Mouse (Mus musculus): ENCODE measurements around the gene Armc12. TPM values are rescaled to one million over a fixed set of nuclear protein-coding genes. Genes with fewer than 3 reads are reported as not detected.

The Armc12 gene
- polyA plus RNA-seq (2016; fragmentation: Nextera tagmentation; extraction: Ambion mirVana), result not detected in 2 replicates

GRCm38 (mm10) chr17:28530506-28530905 is at the start of gene Armc12:
Gene Armc12 (plus strand): TSS chr17:28530806.
- ATAC-seq, result no peak
- 72% methylated on average over 6 of the region's 6 CpGs for WGBS (ENCODE audit: insufficient replicate concordance)
- no peak within 1 kb of the TSS for H3K27ac ChIP-seq

DNA sequence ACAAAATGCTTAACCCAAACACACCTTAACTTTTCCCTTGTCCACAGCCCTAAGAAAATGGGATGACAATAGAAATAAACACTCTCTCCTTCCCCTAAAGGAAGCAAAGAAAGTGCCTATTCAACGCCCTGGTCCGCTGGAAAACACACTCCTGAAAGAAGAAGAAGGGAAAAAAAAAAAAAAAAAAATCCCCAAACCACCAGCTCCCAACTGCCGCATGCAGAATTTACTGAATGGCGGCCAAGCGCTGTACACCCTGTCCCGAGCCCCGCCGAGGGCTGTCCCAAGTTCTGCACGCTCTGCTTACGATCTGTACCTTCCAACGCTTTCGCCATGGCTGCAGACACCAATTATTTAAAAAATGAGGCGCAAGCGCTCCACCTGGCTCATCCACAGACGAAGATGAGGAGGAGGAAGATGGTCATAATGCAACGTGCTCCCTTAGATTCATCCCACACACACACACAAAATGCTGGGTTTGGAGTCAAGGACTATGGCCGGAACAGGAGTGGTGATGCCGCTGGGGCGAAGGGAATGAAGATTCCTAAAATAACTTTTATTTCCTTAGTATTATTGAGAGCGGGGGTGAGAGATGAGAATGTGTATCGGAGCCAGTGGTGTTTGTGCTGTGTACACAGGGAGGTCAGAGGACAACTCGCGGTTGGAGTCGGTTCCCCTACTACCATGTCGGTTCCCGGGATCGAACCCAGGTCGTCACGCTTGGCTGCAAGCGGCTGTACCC is 45.7 kb upstream of the Armc12 start:
- H3K4me2 ChIP-seq, result peak overlapping the region; percentile 96
- peak overlapping the region; percentile 84 for H3K9ac ChIP-seq
- peaks cover 5% of the 10 kb centered on the region for H3K36me3 ChIP-seq
- H3K9me3 ChIP-seq (replicated peaks), result no peaks in the 10 kb centered on the region
- 7% methylated on average over 30 of the region's 30 CpGs for WGBS (ENCODE audit: insufficient replicate concordance)
- peak overlapping the region; percentile 82 for H3K4me3 ChIP-seq
- peaks cover 23% of the 10 kb centered on the region for H3K4me1 ChIP-seq
- no peaks in the 10 kb centered on the region for H3K27me3 ChIP-seq (replicated peaks)
- ATAC-seq, result no peak
- H3K27ac ChIP-seq, result peak overlapping the region; percentile 84; the same call in 1 of the 2 replicates

More at GRCm38 (mm10) chr17:28530506-28530905, at the start of gene Armc12:
- peaks cover 16% of the 10 kb centered on the region for H3K4me1 ChIP-seq
- H3K9ac ChIP-seq, result no peak within 1 kb of the TSS
- H3K4me3 ChIP-seq, result no peak within 1 kb of the TSS
- no peak within 1 kb of the TSS for H3K4me2 ChIP-seq
- H3K27me3 ChIP-seq (replicated peaks), result peaks cover 21% of the 10 kb centered on the region
- H3K9me3 ChIP-seq (replicated peaks), result no peaks in the 10 kb centered on the region
- no peaks in the 10 kb centered on the region for H3K36me3 ChIP-seq

DNA sequence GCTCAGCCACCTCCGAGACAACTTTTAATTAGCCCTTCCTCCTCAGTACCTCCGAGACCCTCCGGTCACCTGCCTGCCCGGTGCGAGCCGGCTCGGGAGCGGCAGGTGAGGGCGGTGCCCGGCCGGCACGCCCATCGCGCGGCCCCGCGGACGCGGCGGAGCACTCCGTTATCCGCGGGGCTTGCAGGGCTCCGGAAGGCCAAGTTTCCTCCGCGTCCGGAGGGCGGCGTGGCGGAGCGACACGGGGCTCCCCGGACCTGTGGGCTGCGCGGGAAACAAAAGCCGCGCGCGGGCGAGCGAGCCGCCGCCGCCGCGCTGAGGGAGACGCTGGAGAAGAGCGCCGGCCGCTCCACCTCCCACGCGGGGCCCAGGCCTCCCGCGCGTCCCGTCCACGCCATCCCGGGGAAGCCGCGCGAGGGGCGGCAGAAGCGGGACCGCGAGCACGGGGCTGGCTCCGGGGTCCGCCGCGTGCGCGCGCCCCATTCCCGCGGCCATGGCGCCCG is 45.1 kb upstream of the Armc12 start:
- Histone ChIP-seq H3K4me1 (peaks cover 23% of the 10 kb centered on the region), H3K4me2 (peak overlapping the region; percentile 96), H3K9ac (peak overlapping the region; percentile 84), H3K27ac (peak overlapping the region; percentile 84), H3K36me3 (peaks cover 4% of the 10 kb centered on the region), H3K9me3 (replicated peaks) (no peaks in the 10 kb centered on the region), H3K4me3 (peak overlapping the region; percentile 82), H3K27me3 (replicated peaks) (no peaks in the 10 kb centered on the region)
- WGBS (ENCODE audit: insufficient replicate concordance), result 1% methylated on average over 23 of the region's 77 CpGs
- ATAC-seq, result peak; percentile 2; the same call in 1 of the 2 replicates

DNA sequence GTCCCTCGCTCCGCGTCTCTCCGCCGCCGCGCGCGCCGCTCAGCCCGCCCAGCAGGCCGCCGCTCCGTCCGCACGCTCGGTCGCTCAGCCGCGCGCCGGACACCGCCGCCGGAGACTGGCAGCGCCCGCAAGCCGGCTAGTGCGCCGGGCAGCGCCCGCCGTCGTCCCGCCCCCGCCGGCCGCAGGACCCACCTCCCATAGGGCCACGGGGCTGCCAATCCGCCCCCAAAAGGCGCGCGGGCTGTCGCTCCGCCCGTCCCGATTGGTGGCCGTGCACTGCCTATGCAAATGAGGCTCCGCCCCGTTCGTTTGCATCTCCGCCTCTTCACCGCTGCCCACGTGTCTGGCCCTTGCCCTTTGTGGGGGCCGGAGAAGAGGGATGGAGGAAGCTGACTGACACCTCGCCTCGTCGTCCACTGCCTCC is 44.6 kb upstream of the Armc12 start:
- peaks cover 23% of the 10 kb centered on the region for H3K4me1 ChIP-seq
- no peaks in the 10 kb centered on the region for H3K9me3 ChIP-seq (replicated peaks)
- peak overlapping the region; percentile 84 for H3K27ac ChIP-seq
- peak; percentile 99 for ATAC-seq
- H3K4me2 ChIP-seq, result peak overlapping the region; percentile 96
- peak overlapping the region; percentile 84 for H3K9ac ChIP-seq
- no peaks in the 10 kb centered on the region for H3K27me3 ChIP-seq (replicated peaks)
- whole genome bisulfite sequencing (ENCODE audit: insufficient replicate concordance), result 0% methylated on average over 40 of the region's 58 CpGs
- H3K4me3 ChIP-seq, result peak overlapping the region; percentile 82
- no peaks in the 10 kb centered on the region for H3K36me3 ChIP-seq

- ATAC-seq, result no peak
- H3K4me3 ChIP-seq, result no peak overlapping the region; the same call in 1 of the 2 replicates
Measured at GRCm38 (mm10) chr17:28486720-28487119, 43.9 kb upstream of the Armc12 start.

GRCm38 (mm10) chr17:28487584-28488257 is 42.9 kb upstream of the Armc12 start:
- H3K27ac ChIP-seq, result no peak overlapping the region
- ATAC-seq, result no peak
- no peak overlapping the region for H3K4me3 ChIP-seq
- 81% methylated on average over 18 of the region's 18 CpGs for WGBS (ENCODE audit: insufficient replicate concordance)
- H3K4me1 ChIP-seq, result peaks cover 19% of the 10 kb centered on the region
- no peaks in the 10 kb centered on the region for H3K27me3 ChIP-seq (replicated peaks)
- no peak overlapping the region for H3K4me2 ChIP-seq
- no peaks in the 10 kb centered on the region for H3K9me3 ChIP-seq (replicated peaks)
- H3K9ac ChIP-seq, result no peak overlapping the region
- no peaks in the 10 kb centered on the region for H3K36me3 ChIP-seq

More at GRCm38 (mm10) chr17:28486720-28487119, 43.9 kb upstream of the Armc12 start:
- WGBS (ENCODE audit: insufficient replicate concordance), result 67% methylated on average over 6 of the region's 6 CpGs
- H3K4me2 ChIP-seq, result peak overlapping the region; percentile 96
- H3K36me3 ChIP-seq, result no peaks in the 10 kb centered on the region
- no peak overlapping the region for H3K9ac ChIP-seq
- H3K9me3 ChIP-seq (replicated peaks), result no peaks in the 10 kb centered on the region
- H3K27ac ChIP-seq, result no peak overlapping the region
- H3K27me3 ChIP-seq (replicated peaks), result no peaks in the 10 kb centered on the region
- peaks cover 23% of the 10 kb centered on the region for H3K4me1 ChIP-seq

- H3K27ac ChIP-seq, result no peak overlapping the region
- no peak overlapping the region for H3K4me2 ChIP-seq
- H3K9ac ChIP-seq, result no peak overlapping the region
- no peaks in the 10 kb centered on the region for H3K9me3 ChIP-seq (replicated peaks)
- no peak for ATAC-seq
- no peaks in the 10 kb centered on the region for H3K36me3 ChIP-seq
- no peaks in the 10 kb centered on the region for H3K27me3 ChIP-seq (replicated peaks)
- 44% methylated on average over 7 of the region's 7 CpGs for WGBS (ENCODE audit: insufficient replicate concordance)
- H3K4me1 ChIP-seq, result peaks cover 17% of the 10 kb centered on the region
- no peak overlapping the region for H3K4me3 ChIP-seq
Measured at GRCm38 (mm10) chr17:28488258-28489013, 42.2 kb upstream of the Armc12 start.

DNA sequence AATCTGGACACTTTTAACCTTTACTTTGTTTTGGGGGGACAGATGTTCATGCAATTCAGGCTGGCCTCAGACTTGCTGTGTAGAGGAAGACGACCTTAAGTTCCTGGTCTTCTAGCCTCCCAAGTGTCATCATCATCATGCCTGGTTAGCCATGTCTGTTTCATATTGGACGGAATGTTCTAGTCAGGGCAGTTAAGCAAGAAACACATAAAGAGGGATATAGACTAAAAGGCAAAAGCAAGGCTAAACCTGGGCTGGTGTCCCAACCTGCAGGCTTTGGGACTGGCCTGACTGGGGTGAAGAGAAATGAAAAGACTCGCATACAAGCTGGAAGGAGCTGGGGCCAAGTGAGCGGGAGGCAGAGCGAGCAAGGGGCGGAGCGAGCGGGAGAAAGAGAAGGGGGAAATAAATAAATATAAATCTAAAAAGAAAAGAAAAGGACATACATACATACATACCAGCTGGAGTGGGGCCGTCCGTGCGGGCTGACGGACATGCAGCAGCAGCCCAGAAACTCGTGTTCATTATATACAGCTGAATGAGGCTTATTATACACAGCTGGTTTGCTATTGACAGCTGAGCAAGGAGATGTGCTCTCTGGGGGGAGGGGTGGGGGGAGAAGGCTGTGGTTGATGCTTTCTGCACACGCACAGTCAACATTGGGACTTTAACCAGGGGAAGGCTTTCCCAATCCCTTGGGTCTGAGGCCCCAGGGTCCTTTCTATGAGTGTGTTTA is 39.4 kb upstream of the Armc12 start:
- ATAC-seq, result no peak
- 78% methylated on average over 14 of the region's 14 CpGs for WGBS (ENCODE audit: insufficient replicate concordance)
- peaks cover 4% of the 10 kb centered on the region for H3K4me1 ChIP-seq
- H3K9me3 ChIP-seq (replicated peaks), result no peaks in the 10 kb centered on the region
- no peaks in the 10 kb centered on the region for H3K36me3 ChIP-seq
- H3K27me3 ChIP-seq (replicated peaks), result no peaks in the 10 kb centered on the region
- no peak overlapping the region for H3K27ac ChIP-seq
- H3K4me2 ChIP-seq, result no peak overlapping the region
- no peak overlapping the region for H3K4me3 ChIP-seq
- H3K9ac ChIP-seq, result no peak overlapping the region

DNA sequence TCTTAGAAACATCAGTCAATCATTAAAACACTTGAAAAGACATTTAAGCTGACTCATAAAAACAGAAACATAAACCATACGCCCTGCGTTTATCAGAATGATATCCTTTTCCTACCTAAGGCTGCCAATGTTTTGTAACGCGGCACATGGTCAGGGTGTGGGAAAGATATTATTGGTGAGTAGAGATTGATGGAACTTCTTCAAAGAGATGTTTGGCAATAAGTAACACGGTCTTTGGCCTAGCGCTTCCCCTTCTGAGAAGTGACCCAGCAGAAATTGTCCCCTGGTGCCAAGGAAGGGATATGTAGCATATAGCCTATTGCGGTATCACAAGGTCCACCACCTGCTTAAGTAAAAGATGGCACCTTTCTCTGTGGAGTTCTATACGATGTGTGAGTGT is 34.8 kb upstream of the Armc12 start:
- H3K9ac ChIP-seq, result no peak overlapping the region
- no peak for ATAC-seq
- WGBS (ENCODE audit: insufficient replicate concordance), result 80% methylated on average over 8 of the region's 8 CpGs

GRCm38 (mm10) chr17:28499190-28499589 is 31.4 kb upstream of the Armc12 start:
- Histone ChIP-seq H3K27ac (no peak overlapping the region), H3K36me3 (no peaks in the 10 kb centered on the region), H3K27me3 (replicated peaks) (no peaks in the 10 kb centered on the region; the same call in 1 of the 2 replicates), H3K4me2 (no peak overlapping the region), H3K4me3 (no peak overlapping the region), H3K9me3 (replicated peaks) (no peaks in the 10 kb centered on the region), H3K4me1 (peaks cover 4% of the 10 kb centered on the region; the same call in 1 of the 2 replicates), H3K9ac (no peak overlapping the region)
- no peak for ATAC-seq
- WGBS (ENCODE audit: insufficient replicate concordance), result 48% methylated on average over 2 of the region's 2 CpGs

More for the DNA sequence above, 34.8 kb upstream of the Armc12 start:
- no peaks in the 10 kb centered on the region for H3K36me3 ChIP-seq
- H3K27me3 ChIP-seq (replicated peaks), result no peaks in the 10 kb centered on the region
- H3K9me3 ChIP-seq (replicated peaks), result no peaks in the 10 kb centered on the region
- H3K4me1 ChIP-seq, result no peaks in the 10 kb centered on the region
- H3K4me2 ChIP-seq, result no peak overlapping the region
- H3K4me3 ChIP-seq, result no peak overlapping the region
- H3K27ac ChIP-seq, result no peak overlapping the region

DNA sequence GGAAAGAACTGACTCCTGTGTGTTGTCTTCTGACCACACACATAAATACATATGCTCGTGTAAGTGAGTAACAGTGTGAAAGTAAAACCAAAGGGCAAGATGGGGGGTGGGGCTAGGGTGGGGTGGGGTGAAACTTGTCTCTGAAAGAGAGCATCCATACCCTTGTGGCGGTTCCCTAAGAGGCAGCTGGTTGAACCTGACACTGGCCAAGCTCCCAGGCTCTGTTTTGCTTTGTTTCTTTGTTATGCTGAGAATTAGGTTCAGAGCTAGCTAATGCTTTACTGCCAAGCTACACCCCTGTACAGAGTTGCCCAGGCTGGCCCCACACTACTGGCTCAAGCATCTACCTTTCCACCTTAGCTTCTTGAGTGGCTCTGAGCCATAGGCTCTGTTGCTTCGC is 30.1 kb upstream of the Armc12 start:
- ATAC-seq, result no peak
- Histone ChIP-seq H3K27me3 (replicated peaks) (no peaks in the 10 kb centered on the region; the same call in 1 of the 2 replicates), H3K27ac (no peak overlapping the region), H3K4me3 (no peak overlapping the region), H3K4me1 (peaks cover 4% of the 10 kb centered on the region; the same call in 1 of the 2 replicates), H3K9ac (no peak overlapping the region), H3K36me3 (no peaks in the 10 kb centered on the region), H3K9me3 (replicated peaks) (no peaks in the 10 kb centered on the region), H3K4me2 (no peak overlapping the region)
- WGBS (ENCODE audit: insufficient replicate concordance), result 54% methylated on average over 3 of the region's 3 CpGs

Data from liver, embryonic 12.5 days (tissue).